ENCODE assay signal across 22 mouse cellular contexts in genomic region chrX:73739151-73739550, GRCm38 (mm10). TPM values are rescaled to one million over a fixed set of nuclear protein-coding genes. Genes with fewer than 3 reads are reported as not detected.
"Had no signal": no experiment of that assay in that cellular context is flagged by ENCODE, and none has a peak within 500 bp of the region (broad histone marks: within the 10 kb centered on the region; RNA-seq: fewer than 3 reads in every experiment).

No protein-coding gene starts in this region.

- H3K9me3 ChIP-seq: liver, embryonic 15.5 days; midbrain, embryonic 10.5 days; midbrain, embryonic 12.5 days; neural tube, embryonic 13.5 days; neural tube, embryonic 15.5 days had no signal

- H3K27ac ChIP-seq: liver, embryonic 15.5 days; midbrain, embryonic 10.5 days; midbrain, embryonic 12.5 days; neural tube, embryonic 13.5 days; neural tube, embryonic 15.5 days had no signal

- H3K27me3 ChIP-seq: liver, embryonic 15.5 days; midbrain, embryonic 12.5 days; neural tube, embryonic 13.5 days; neural tube, embryonic 15.5 days had no signal

- H3K4me3 ChIP-seq: liver, embryonic 15.5 days; midbrain, embryonic 10.5 days; midbrain, embryonic 12.5 days; myocyte; neural tube, embryonic 13.5 days; neural tube, embryonic 15.5 days had no signal

- DNase-seq: liver, postnatal 0 days; lung, embryonic 14.5 days; lung, postnatal 10 days; lung, postnatal 4 days; midbrain, embryonic 14.5 days; retina, postnatal 1 day; right cerebral cortex, adult 18-20 months; right cerebral cortex, postnatal 25 days; right cerebral cortex, postnatal 4 days; spleen, adult 18-20 months; thymus, adult 18-20 months; thymus, postnatal 14 days; thymus, postnatal 4 days had no signal

- H3K36me3 ChIP-seq: liver, embryonic 15.5 days; midbrain, embryonic 10.5 days; midbrain, embryonic 12.5 days; neural tube, embryonic 13.5 days; neural tube, embryonic 15.5 days had no signal

- H3K9ac ChIP-seq: liver, embryonic 15.5 days; liver, postnatal 0 days; lung, embryonic 14.5 days; midbrain, embryonic 12.5 days; neural tube, embryonic 13.5 days; neural tube, embryonic 15.5 days had no signal

- H3K4me1 ChIP-seq: liver, embryonic 15.5 days; midbrain, embryonic 10.5 days; midbrain, embryonic 12.5 days; neural tube, embryonic 13.5 days; neural tube, embryonic 15.5 days had no signal

RNA-seq across cellular contexts. Expression of gene Plxnb3, which starts 17.7 kb away (rescaled TPM):
- total RNA-seq: megakaryocyte-erythroid progenitor cell, adult 5-6 weeks had no signal
- polyA plus RNA-seq: neural tube, embryonic 11.5 days had no signal

RNA-seq across cellular contexts. Expression of gene Srpk3, which starts 35.1 kb away (rescaled TPM):
- total RNA-seq: megakaryocyte, adult 5-6 weeks; megakaryocyte-erythroid progenitor cell, adult 5-6 weeks had no signal
